Mouse (Mus musculus): ENCODE results near the gene Fam208a. TPM values are rescaled to one million over a fixed set of nuclear protein-coding genes. Genes with fewer than 3 reads are reported as not detected.

Fam208a gene
- total and polyA plus RNA-seq, 3 experiments = 4.4 to 11.4 (median 8.2) TPM

DNA sequence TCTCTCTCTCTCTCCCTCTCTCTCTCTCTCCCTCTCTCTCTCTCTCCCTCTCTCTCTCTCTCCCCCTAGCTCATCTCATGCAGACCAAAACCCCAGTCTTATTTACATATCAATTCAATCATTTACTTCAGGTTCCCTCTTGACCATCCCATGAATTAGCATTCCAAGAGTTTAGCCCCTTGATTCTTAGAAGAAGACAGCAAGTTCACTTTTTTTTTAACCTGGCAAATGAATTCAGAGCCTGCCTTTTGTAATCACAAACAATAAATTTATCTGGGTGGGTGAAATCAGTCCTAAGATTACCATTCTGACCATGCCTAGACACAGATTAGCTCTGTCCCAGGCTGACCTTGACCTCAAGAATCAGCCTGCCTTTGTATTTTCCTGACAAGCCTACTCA lies 95.9 kb downstream of the Fam208a start:
- no peaks in the 10 kb centered on the region for H3K79me2 ChIP-seq (replicated peaks; ENCODE audit: control insufficient read depth, extremely low read depth, insufficient read depth, poor library complexity, severe bottlenecking)
- DNase-seq (ENCODE audit: extremely low read depth) = no peak
- TF ChIP-seq USF2 (conservative IDR thresholded peaks at IDR 0.05; ENCODE audit: low read depth, low read length) = no peak
- TF ChIP-seq CTCF (conservative IDR thresholded peaks at IDR 0.05 in 1 of 2, IDR thresholded peaks at IDR 0.05 in 1 of 2; ENCODE audit: low read depth in 2 of 2, low read length in 2 of 2) = no peak
- TF ChIP-seq RAD21 (IDR thresholded peaks at IDR 0.05; ENCODE audit: low read depth, low read length) = no peak
- no peak for TF ChIP-seq UBTF (IDR thresholded peaks at IDR 0.05; ENCODE audit: low read depth, low read length)
- no peak for TF ChIP-seq MAZ (IDR thresholded peaks at IDR 0.05; ENCODE audit: low read depth, low read length)
- no peak for TF ChIP-seq POLR2AphosphoS2 (IDR thresholded peaks at IDR 0.05; ENCODE audit: low read depth, low read length)
- TF ChIP-seq MAX (IDR thresholded peaks at IDR 0.05; ENCODE audit: low read length) = no peak
- TF ChIP-seq CHD2 (IDR thresholded peaks at IDR 0.05; ENCODE audit: low read length) = no peak
- no peak for TF ChIP-seq MYC (IDR thresholded peaks at IDR 0.05; ENCODE audit: low read depth, low read length)
- no peak for TF ChIP-seq CHD1 (IDR thresholded peaks at IDR 0.05; ENCODE audit: low read depth, low read length)
- TF ChIP-seq ZNF384 (IDR thresholded peaks at IDR 0.05; ENCODE audit: low read depth, low read length) = no peak
- no peak for TF ChIP-seq ZKSCAN1 (IDR thresholded peaks at IDR 0.05; ENCODE audit: borderline replicate concordance, low read depth, low read length)
- no peak for TF ChIP-seq MEF2A (IDR thresholded peaks at IDR 0.05; ENCODE audit: borderline replicate concordance, low read depth, low read length)
- no peak for TF ChIP-seq KAT2A (IDR thresholded peaks at IDR 0.05; ENCODE audit: insufficient replicate concordance, low read length)
- no peak for TF ChIP-seq JUND (conservative IDR thresholded peaks at IDR 0.05; ENCODE audit: low read depth, low read length)
- no peak for TF ChIP-seq SIN3A (IDR thresholded peaks at IDR 0.05; ENCODE audit: low read length)
- no peak for TF ChIP-seq NRF1 (IDR thresholded peaks at IDR 0.05; ENCODE audit: low read depth, low read length)
- no peak for TF ChIP-seq TBP (conservative IDR thresholded peaks at IDR 0.05; ENCODE audit: low read depth, low read length)
- no peak for TF ChIP-seq TCF12 (IDR thresholded peaks at IDR 0.05; ENCODE audit: low read depth, low read length)
- dilution Hi-C loops (cut with MboI; ENCODE audit: extremely low pct_ligation_motif_present, extremely low pct_unique_long_range_greater_than_20kb, low sequenced_read_pairs) (no loop called here), in situ Hi-C loops (cut with MboI; ENCODE audit: low pct_ligation_motif_present, low pct_unique_long_range_greater_than_20kb, low sequenced_read_pairs) (no loop called here)
- H3K9ac ChIP-seq (ENCODE audit: insufficient read depth, low read depth) = no peak overlapping the region
- H3K36me3 ChIP-seq (replicated peaks in 1 of 2; ENCODE audit: control insufficient read depth in 1 of 2, insufficient read depth in 1 of 2, low read length in 1 of 2) = no peaks in the 10 kb centered on the region
- H3K27me3 ChIP-seq (replicated peaks) = no peaks in the 10 kb centered on the region
- H3K4me1 ChIP-seq (ENCODE audit: control insufficient read depth in 1 of 2, insufficient read depth in 2 of 2) = no peaks in the 10 kb centered on the region
- H3K4me3 ChIP-seq (replicated peaks in 1 of 3; ENCODE audit: low read depth in 2 of 3, low read length in 2 of 3, poor library complexity in 1 of 3) = no peak overlapping the region
- H3K4me2 ChIP-seq (ENCODE audit: insufficient read depth, low read depth, poor library complexity, severe bottlenecking) = no peak overlapping the region
- no peak overlapping the region for H3K27ac ChIP-seq (ENCODE audit: insufficient read depth, low read depth)
- H3K9me3 ChIP-seq (replicated peaks; ENCODE audit: low read length) = peaks cover 3% of the 10 kb centered on the region

Other genes with a start within 250 kb of the Fam208a start
- gene Ccdc66, start 79.6 kb downstream of the Fam208a start, total RNA-seq (2012; rRNA removed) = 6.9 and 7.4 TPM in 2 replicates
- gene Ccdc66, start 79.6 kb downstream of the Fam208a start, total RNA-seq (2014; rRNA removed) = 9.0 and 9.2 TPM in 2 replicates
- gene Ccdc66, start 79.6 kb downstream of the Fam208a start, polyA plus RNA-seq (2012; ENCODE audit: insufficient read length, low read depth) = 19.9 and 20.1 TPM in 2 replicates
- not detected in 2 replicates for gene Erc2, start 193.6 kb downstream of the Fam208a start, total RNA-seq (2012; rRNA removed)
- not detected in 2 replicates for gene Erc2, start 193.6 kb downstream of the Fam208a start, total RNA-seq (2014; rRNA removed)
- not detected in 2 replicates for gene Erc2, start 193.6 kb downstream of the Fam208a start, polyA plus RNA-seq (2012; ENCODE audit: insufficient read length, low read depth)

All from CH12.LX (cell line).